Mouse (Mus musculus): ENCODE results near the gene Rxra. TPM values are rescaled to one million over a fixed set of nuclear protein-coding genes. Genes with fewer than 3 reads are reported as not detected.

Rxra gene
- total RNA-seq, 4 experiments from 2014 or later, result 51.3 to 64.4 (median 56.7) TPM

Other genes starting within 250 kb of the Rxra start
- 10 to 100 TPM; 23.4 to 55.4 (median 39.0) TPM for gene Vav2, start 249.4 kb upstream of the Rxra start, total RNA-seq (2022)
- 10 to 100 TPM in 3 of 4 experiments, 1 to 10 TPM in 1; 9.3 to 21.5 (median 15.3) TPM for gene Brd3os, start 234.1 kb upstream of the Rxra start, total RNA-seq (2022)
- gene Brd3, start 168.8 kb upstream of the Rxra start, total RNA-seq (2022), result 10 to 100 TPM; 87.2 to 97.9 (median 91.9) TPM
- 10 to 100 TPM; 31.3 to 42.8 (median 36.3) TPM for gene Wdr5, start 161.3 kb upstream of the Rxra start, total RNA-seq (2022)
- 10 to 100 TPM; 27.1 to 42.7 (median 35.2) TPM for gene Col5a1, start 210.0 kb downstream of the Rxra start, total RNA-seq (2022)